9 mouse cellular contexts compared by ENCODE assay signal in the genomic region with DNA sequence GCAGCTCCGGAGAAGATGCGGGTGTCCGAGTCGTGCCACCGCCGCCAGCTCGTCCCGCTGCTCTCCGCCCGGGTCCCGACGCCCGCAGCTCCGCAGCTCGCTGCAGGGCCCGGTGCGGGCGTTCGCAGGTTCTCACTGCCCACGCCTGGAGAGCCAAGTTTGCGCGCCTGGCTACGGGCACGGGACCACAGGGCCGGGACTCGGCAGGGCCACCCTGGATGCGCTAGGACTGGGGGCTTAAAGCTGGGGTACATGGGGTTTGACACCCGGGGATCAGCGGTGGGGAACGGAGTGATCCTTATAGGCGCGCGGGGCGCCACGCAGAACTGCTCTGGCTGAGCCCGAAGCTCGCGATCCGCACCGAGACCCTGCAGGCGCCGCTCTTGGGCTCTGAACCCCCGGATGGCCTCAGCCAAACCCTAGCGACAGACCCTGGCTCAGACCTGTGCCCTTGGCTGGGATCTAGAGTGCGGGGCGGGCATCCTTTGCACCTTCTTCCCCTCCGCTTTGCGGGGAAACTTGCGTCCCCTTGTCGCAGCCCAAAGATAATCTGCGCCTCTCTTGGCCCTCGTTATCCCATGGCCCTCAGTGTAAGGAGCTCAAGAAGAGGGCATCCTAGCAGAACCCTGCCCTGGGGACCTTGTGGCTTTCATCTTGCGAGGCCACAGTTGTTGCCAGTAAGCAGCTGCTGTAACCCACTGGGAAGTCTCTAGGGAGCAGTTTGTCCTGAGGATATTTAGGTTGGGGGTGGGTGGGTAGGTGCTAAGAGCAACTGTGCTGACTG. TPM values are rescaled to one million over a fixed set of nuclear protein-coding genes. Genes with fewer than 3 reads are reported as not detected.
DNase-seq lines count a peak whose midpoint lies in the region; ATAC-seq lines count a peak whose summit lies in the region.
"Had no signal": no experiment of that assay in that cellular context is flagged by ENCODE, and none has a peak within 500 bp of the region (broad histone marks: within the 10 kb centered on the region; RNA-seq: fewer than 3 reads in every experiment).

No protein-coding gene starts in this region.

- peaks cover 39% of the 10 kb centered on the region for H3K27me3 ChIP-seq in kidney, embryonic 14.5 days (ENCODE audit: control insufficient read depth, insufficient read depth, low read length)
- H3K27me3 ChIP-seq in forebrain, embryonic 13.5 days = peaks cover 52% of the 10 kb centered on the region
- peaks cover 31% of the 10 kb centered on the region for H3K27me3 ChIP-seq in neural tube, embryonic 11.5 days (ENCODE audit: control insufficient read depth, insufficient read depth, low read length)

- H3K4me2 ChIP-seq in kidney, embryonic 14.5 days (replicated peaks; ENCODE audit: low read depth, low read length) = peak overlapping the region; percentile 99
- H3K4me2 ChIP-seq in forebrain, embryonic 13.5 days = peak overlapping the region; percentile 100
- H3K4me2 ChIP-seq in neural tube, embryonic 11.5 days (ENCODE audit: low read depth) = peak overlapping the region; percentile 97

- H3K36me3 ChIP-seq in kidney, embryonic 14.5 days (ENCODE audit: control insufficient read depth, insufficient read depth, low read length) = no peaks in the 10 kb centered on the region
- H3K36me3 ChIP-seq in forebrain, embryonic 13.5 days (ENCODE audit: poor library complexity, severe bottlenecking) = no peaks in the 10 kb centered on the region
- no peaks in the 10 kb centered on the region for H3K36me3 ChIP-seq in neural tube, embryonic 11.5 days (ENCODE audit: control insufficient read depth, insufficient read depth, low read length)

- DNase-seq in kidney, postnatal 14 days = no peak
- DNase-seq in ZHBTc4 (ENCODE audit: low read depth, low spot score) = peak; percentile 44
- peak; percentile 36 to 56 for DNase-seq in left cerebral cortex, postnatal 36 days (ENCODE audit: low spot score in 2 of 2)
- peak; percentile 27 for DNase-seq in neural tube, embryonic 11.5 days (ENCODE audit: low spot score)
- DNase-seq in gastrocnemius, postnatal 10 days = no peak
- DNase-seq in spleen, postnatal 36 days (ENCODE audit: low spot score in 2 of 2) = no peak

- WGBS in kidney, embryonic 14.5 days = 1% methylated on average over 53 of the region's 53 CpGs
- under 1% methylated on average over 53 of the region's 53 CpGs for WGBS in forebrain, embryonic 13.5 days
- whole genome bisulfite sequencing in neural tube, embryonic 11.5 days = under 1% methylated on average over 53 of the region's 53 CpGs

- H3K9me3 ChIP-seq in kidney, embryonic 14.5 days (ENCODE audit: control insufficient read depth, low read length) = no peaks in the 10 kb centered on the region
- no peaks in the 10 kb centered on the region for H3K9me3 ChIP-seq in forebrain, embryonic 13.5 days (replicated peaks)
- H3K9me3 ChIP-seq in neural tube, embryonic 11.5 days (ENCODE audit: control insufficient read depth, low read length) = no peaks in the 10 kb centered on the region

- ATAC-seq in kidney, embryonic 14.5 days (ENCODE audit: low FRiP score, low TSS enrichment) = peak; percentile 53; the same call in 1 of the 2 replicates
- no peak for ATAC-seq in forebrain, embryonic 13.5 days
- ATAC-seq in neural tube, embryonic 11.5 days (ENCODE audit: insufficient read depth, low FRiP score, low TSS enrichment) = no peak

- H3K27ac ChIP-seq in kidney, embryonic 14.5 days (ENCODE audit: low read depth, low read length) = no peak overlapping the region
- no peak overlapping the region for H3K27ac ChIP-seq in forebrain, embryonic 13.5 days
- H3K27ac ChIP-seq in neural tube, embryonic 11.5 days (ENCODE audit: low read depth, low read length) = no peak overlapping the region

- intact Hi-C loops in left cerebral cortex, postnatal 36 days (cut with DNase I) = loop anchor here (2.0 to 10.0 kb wide), 4 partner anchors 98 to 490 kb away; no protein-coding TSS in a partner anchor

- peak overlapping the region; percentile 59 for H3K4me3 ChIP-seq in kidney, embryonic 14.5 days (ENCODE audit: low read length)
- H3K4me3 ChIP-seq in forebrain, embryonic 13.5 days = peak overlapping the region; percentile 65
- peak overlapping the region; percentile 56 for H3K4me3 ChIP-seq in neural tube, embryonic 11.5 days (ENCODE audit: low read depth, low read length)

- peak overlapping the region; percentile 55 for H3K9ac ChIP-seq in kidney, embryonic 14.5 days (ENCODE audit: low read depth, low read length)
- H3K9ac ChIP-seq in forebrain, embryonic 13.5 days = peak overlapping the region; percentile 73
- H3K9ac ChIP-seq in neural tube, embryonic 11.5 days (ENCODE audit: low read length) = peak overlapping the region; percentile 52

- H3K4me1 ChIP-seq in kidney, embryonic 14.5 days (ENCODE audit: control insufficient read depth, insufficient read depth, low read length) = no peaks in the 10 kb centered on the region
- peaks cover 18% of the 10 kb centered on the region for H3K4me1 ChIP-seq in forebrain, embryonic 13.5 days
- H3K4me1 ChIP-seq in neural tube, embryonic 11.5 days (ENCODE audit: control insufficient read depth, insufficient read depth, low read length) = peaks cover 9% of the 10 kb centered on the region

RNA-seq across cellular contexts. Expression of gene Fstl4, which starts 0.7 kb away (rescaled TPM):
- polyA plus RNA-seq in kidney, embryonic 14.5 days (2014; fragmentation: Nextera tagmentation; extraction: Ambion mirVana) = 1.0 and 1.6 TPM in 2 replicates
- polyA plus RNA-seq in forebrain, embryonic 13.5 days (2015; fragmentation: Nextera tagmentation; extraction: Ambion mirVana) = 2.3 and 3.2 TPM in 2 replicates
- total RNA-seq in left cerebral cortex, postnatal 36 days (2021) = 10 to 100 TPM; 35.6 to 46.5 TPM
- polyA plus RNA-seq in neural tube, embryonic 11.5 days (2014; fragmentation: Nextera tagmentation; extraction: Ambion mirVana) = 3.5 and 3.7 TPM in 2 replicates
- under 1 TPM; 0.05 to 0.20 TPM for total RNA-seq in gastrocnemius, postnatal 10 days (2021)
- total RNA-seq: hematopoietic stem cell, adult 5-6 weeks had no signal

Comparison
In these comparisons a context has a peak if more than half of its experiments do, and no peak if none do; other contexts are left out.
1. DNase-seq: peak in ZHBTc4 (single experiment), left cerebral cortex, postnatal 36 days (2 of 2) and neural tube, embryonic 11.5 days (single experiment); none in kidney, postnatal 14 days (single experiment), gastrocnemius, postnatal 10 days (single experiment) and spleen, postnatal 36 days (0 of 2).
2. Peak in every context shown above with its lines, with median percentiles within 50 percentile points of each other: H3K4me2 ChIP-seq, H3K4me3 ChIP-seq and H3K9ac ChIP-seq.